Mouse (Mus musculus) CH12.LX (cell line): ENCODE measurements at regions not wholly inside any gene's neighbourhood (a gene's known extent, or its start where the extent isn't known, plus 50 kb on each side); places are given as distances from the start of the nearest gene placed in this dataset.

ENCODE experiments used
- DNase-seq: peaks from one replicate; pipeline ENCODE4 v3.0.0-alpha.2; 2013; ENCODE audit errors: extremely low read depth
- H3K27ac ChIP-seq: 2 replicates; pipeline ENCODE4 v1.5.1; 2012; ENCODE audit warnings: low read depth, mild to moderate bottlenecking, control low read depth, moderate library complexity; ENCODE audit not compliant: insufficient read depth
- H3K27me3 ChIP-seq: replicated peaks from 2 replicates; pipeline ENCODE3; 2012; ENCODE audit warnings: inconsistent platforms
- H3K36me3 ChIP-seq, 2 experiments: replicated peaks in 1 of 2; 2 replicates each; pipeline versions ENCODE3 to v1.6.1; 2012; ENCODE audit warnings: inconsistent platforms in 1 of 2, low read length in 1 of 2, mild to moderate bottlenecking in 1 of 2, mixed read lengths in 1 of 2, moderate library complexity in 1 of 2; ENCODE audit not compliant: control insufficient read depth in 1 of 2, insufficient read depth in 1 of 2
- H3K4me1 ChIP-seq, 2 experiments: 2 replicates each; pipeline ENCODE4 v1.6.1; 2012; ENCODE audit warnings: inconsistent platforms in 1 of 2, moderate library complexity in 1 of 2; ENCODE audit not compliant: insufficient read depth in 2 of 2, control insufficient read depth in 1 of 2
- H3K4me2 ChIP-seq: 2 replicates; pipeline ENCODE4 v1.6.1; 2012; ENCODE audit warnings: low read depth, mild to moderate bottlenecking, control low read depth; ENCODE audit not compliant: poor library complexity, insufficient read depth, severe bottlenecking
- H3K4me3 ChIP-seq, 3 experiments: fragments of 150-350 bp in 1 of 3; sonication (generic) in 1 of 3; replicated peaks in 1 of 3; 2 replicates each; pipeline versions ENCODE3 to v1.5.1; 2011 to 2012; ENCODE audit warnings: low read depth in 2 of 3, low read length in 2 of 3, mild to moderate bottlenecking in 2 of 3, moderate library complexity in 2 of 3, control low read depth in 1 of 3, improper control_type of control experiment in 1 of 3, inconsistent platforms in 1 of 3, mixed read lengths in 1 of 3; ENCODE audit not compliant: poor library complexity in 1 of 3
- H3K79me2 ChIP-seq: replicated peaks from 2 replicates; pipeline ENCODE4 v1.6.1; 2012; ENCODE audit warnings: mild to moderate bottlenecking, moderate library complexity; ENCODE audit not compliant: control insufficient read depth, poor library complexity, insufficient read depth, severe bottlenecking; ENCODE audit errors: extremely low read depth
- H3K9ac ChIP-seq: 2 replicates; pipeline ENCODE4 v1.6.1; 2012; ENCODE audit warnings: low read depth, mild to moderate bottlenecking, control low read depth, moderate library complexity; ENCODE audit not compliant: insufficient read depth
- H3K9me3 ChIP-seq: replicated peaks from 2 replicates; pipeline ENCODE3; 2012; ENCODE audit warnings: low read length, inconsistent platforms, mixed read lengths
- BHLHE40 ChIP-seq: IDR thresholded peaks from 2 replicates; pipeline ENCODE4 v1.6.1; 2011; ENCODE audit warnings: mild to moderate bottlenecking, low read depth, low read length, improper control_type of control experiment
- CTCF ChIP-seq, 2 experiments: IDR thresholded peaks in 1 of 2; conservative IDR thresholded peaks in 1 of 2; 2 replicates each; pipeline ENCODE4 v1.5.1; 2011 to 2012; ENCODE audit warnings: low read depth in 2 of 2, low read length in 2 of 2, improper control_type of control experiment in 1 of 2, inconsistent platforms in 1 of 2, mild to moderate bottlenecking in 1 of 2, moderate library complexity in 1 of 2
- E2F4 ChIP-seq: IDR thresholded peaks from 2 replicates; pipeline ENCODE4 v1.6.1; 2011; ENCODE audit warnings: low read depth, low read length, improper control_type of control experiment; ENCODE audit not compliant: insufficient replicate concordance
- ELF1 ChIP-seq: IDR thresholded peaks from 2 replicates; pipeline ENCODE4 v1.6.1; 2014; ENCODE audit warnings: low read depth, mild to moderate bottlenecking, inconsistent platforms, low read length, improper control_type of control experiment
- GABPA ChIP-seq: IDR thresholded peaks from 2 replicates; pipeline ENCODE4 v1.6.1; 2012; ENCODE audit warnings: low read depth, low read length, improper control_type of control experiment, inconsistent platforms; ENCODE audit not compliant: insufficient replicate concordance
- HCFC1 ChIP-seq: IDR thresholded peaks from 2 replicates; pipeline ENCODE4 v1.6.1; 2012; ENCODE audit warnings: low read depth, mild to moderate bottlenecking, inconsistent platforms, low read length, improper control_type of control experiment
- JUN ChIP-seq: IDR thresholded peaks from 2 replicates; pipeline ENCODE4 v1.6.1; 2011; ENCODE audit warnings: low read depth, mild to moderate bottlenecking, low read length, improper control_type of control experiment, moderate library complexity; ENCODE audit not compliant: insufficient read depth
- JUND ChIP-seq: conservative IDR thresholded peaks from 2 replicates; pipeline ENCODE4 v1.6.1; 2011; ENCODE audit warnings: low read depth, low read length, improper control_type of control experiment
- KAT2A ChIP-seq: IDR thresholded peaks from 2 replicates; pipeline ENCODE4 v1.6.1; 2012; ENCODE audit warnings: low read length, improper control_type of control experiment, inconsistent platforms; ENCODE audit not compliant: insufficient replicate concordance
- MAFK ChIP-seq: IDR thresholded peaks from 2 replicates; pipeline ENCODE4 v1.6.1; 2011; ENCODE audit warnings: low read length, improper control_type of control experiment; ENCODE audit not compliant: insufficient replicate concordance
- MAX ChIP-seq: IDR thresholded peaks from 2 replicates; pipeline ENCODE4 v1.6.1; 2011; ENCODE audit warnings: low read length, improper control_type of control experiment
- MAZ ChIP-seq: IDR thresholded peaks from 2 replicates; pipeline ENCODE4 v1.6.1; 2012; ENCODE audit warnings: low read depth, mild to moderate bottlenecking, inconsistent platforms, low read length, improper control_type of control experiment, moderate library complexity
- MYC ChIP-seq: IDR thresholded peaks from 2 replicates; pipeline ENCODE4 v1.6.1; 2011; ENCODE audit warnings: low read depth, mild to moderate bottlenecking, improper control_type of control experiment, low read length
- NRF1 ChIP-seq: IDR thresholded peaks from 2 replicates; pipeline ENCODE4 v1.6.1; 2014; ENCODE audit warnings: low read depth, mild to moderate bottlenecking, inconsistent platforms, low read length, improper control_type of control experiment, moderate library complexity
- PAX5 ChIP-seq: IDR thresholded peaks from 2 replicates; pipeline ENCODE4 v1.6.1; 2012; ENCODE audit warnings: low read length, inconsistent platforms, mixed read lengths
- POLR2A ChIP-seq: IDR thresholded peaks from 2 replicates; pipeline ENCODE4 v1.6.1; 2011; ENCODE audit warnings: low read depth, mild to moderate bottlenecking, improper control_type of control experiment, low read length
- POLR2AphosphoS2 ChIP-seq: IDR thresholded peaks from 2 replicates; pipeline ENCODE4 v1.6.1; 2011; ENCODE audit warnings: low read depth, low read length, improper control_type of control experiment
- RAD21 ChIP-seq: IDR thresholded peaks from 2 replicates; pipeline ENCODE4 v1.6.1; 2011; ENCODE audit warnings: low read depth, mild to moderate bottlenecking, low read length, improper control_type of control experiment, moderate library complexity
- SIN3A ChIP-seq: IDR thresholded peaks from 2 replicates; pipeline ENCODE4 v1.6.1; 2012; ENCODE audit warnings: low read length, improper control_type of control experiment, inconsistent platforms
- USF1 ChIP-seq: IDR thresholded peaks from 2 replicates; pipeline ENCODE4 v1.6.1; 2014; ENCODE audit warnings: low read depth, mild to moderate bottlenecking, inconsistent platforms, low read length, improper control_type of control experiment
- USF2 ChIP-seq: conservative IDR thresholded peaks from 2 replicates; pipeline ENCODE4 v1.6.1; 2011; ENCODE audit warnings: low read depth, low read length, improper control_type of control experiment
- ZC3H11A ChIP-seq: IDR thresholded peaks from 2 replicates; pipeline ENCODE4 v1.6.1; 2012; ENCODE audit warnings: low read depth, mild to moderate bottlenecking, inconsistent platforms, low read length, improper control_type of control experiment
- ZMIZ1 ChIP-seq: IDR thresholded peaks from 2 replicates; pipeline ENCODE4 v1.6.1; 2012; ENCODE audit warnings: low read depth, mild to moderate bottlenecking, inconsistent platforms, low read length, improper control_type of control experiment
- ZNF384 ChIP-seq: IDR thresholded peaks from 2 replicates; pipeline ENCODE4 v1.6.1; 2012; ENCODE audit warnings: low read depth, low read length, improper control_type of control experiment, inconsistent platforms
- dilution Hi-C: fragments of 300-500 bp; cut with MboI; formaldehyde crosslinking; loops from 2 replicates; pipeline ENCODE4 v1.14.3; 2020; ENCODE audit warnings: low sequenced_read_pairs; ENCODE audit not compliant: extremely low pct_unique_long_range_greater_than_20kb, extremely low pct_ligation_motif_present
- in situ Hi-C: fragments of 300-500 bp; cut with MboI; formaldehyde crosslinking; loops from 3 replicates; pipeline ENCODE4 v1.14.3; 2019; ENCODE audit warnings: low sequenced_read_pairs, low pct_ligation_motif_present, low pct_unique_long_range_greater_than_20kb, mixed read lengths

GRCm38 (mm10) chr14:106500344-106501135, 394.5 kb downstream of the Trim52 start:
- TF ChIP-seq NRF1 (no peak), USF1 (no peak), MAZ (no peak), RAD21 (peak; percentile 32), E2F4 (no peak), JUND (no peak), POLR2AphosphoS2 (no peak), KAT2A (no peak), ZC3H11A (no peak), PAX5 (no peak), ELF1 (no peak), USF2 (no peak), MAFK (no peak), ZMIZ1 (no peak), GABPA (no peak), MAX (no peak), CTCF (conservative IDR thresholded peaks at IDR 0.05 in 1 of 2, IDR thresholded peaks at IDR 0.05 in 1 of 2; ENCODE audit: low read depth in 2 of 2, low read length in 2 of 2) (peak; percentile 11 to 39; a peak in 3 of 4 replicates), ZNF384 (no peak)
- Histone ChIP-seq H3K79me2 (no peaks in the 10 kb centered on the region), H3K4me1 (no peaks in the 10 kb centered on the region), H3K4me3 (no peak overlapping the region), H3K27me3 (no peaks in the 10 kb centered on the region), H3K9ac (no peak overlapping the region), H3K36me3 (no peaks in the 10 kb centered on the region), H3K9me3 (peaks cover 32% of the 10 kb centered on the region), H3K27ac (no peak overlapping the region), H3K4me2 (no peak overlapping the region)
- in situ Hi-C loops = no loop called here
- dilution Hi-C loops = no loop called here
- DNase-seq = peak; percentile 9

GRCm38 (mm10) chr14:106506921-106507320, 400.9 kb downstream of the Trim52 start:
- in situ Hi-C loops = no loop called here
- no peaks in the 10 kb centered on the region for H3K36me3 ChIP-seq
- dilution Hi-C loops = no loop called here
- no peak overlapping the region for H3K4me2 ChIP-seq
- DNase-seq = no peak
- no peaks in the 10 kb centered on the region for H3K79me2 ChIP-seq
- no peak overlapping the region for H3K27ac ChIP-seq
- H3K9me3 ChIP-seq = peaks cover 31% of the 10 kb centered on the region
- no peak overlapping the region for H3K4me3 ChIP-seq
- H3K9ac ChIP-seq = no peak overlapping the region
- H3K4me1 ChIP-seq = no peaks in the 10 kb centered on the region
- H3K27me3 ChIP-seq = no peaks in the 10 kb centered on the region
- TF ChIP-seq JUND = no peak
- TF ChIP-seq ZNF384 = no peak
- no peak for TF ChIP-seq POLR2A
- TF ChIP-seq USF1 = no peak
- no peak for TF ChIP-seq SIN3A
- no peak for TF ChIP-seq MYC
- TF ChIP-seq HCFC1 = no peak
- TF ChIP-seq ZC3H11A = no peak
- TF ChIP-seq POLR2AphosphoS2 = no peak
- no peak for TF ChIP-seq JUN
- TF ChIP-seq BHLHE40 = no peak
